Mouse (Mus musculus) forebrain, embryonic 12.5 days (tissue): Measurements from ENCODE around the gene Tcf7l2. TPM values are rescaled to one million over a fixed set of nuclear protein-coding genes. Genes with fewer than 3 reads are reported as not detected.

Experiments used
- ATAC-seq: fragments of 200-750 bp; cut with Nextera tagmentation; 2 replicates; pipeline ENCODE4 v1.8.0; 2017; ENCODE audit warnings: moderate TSS enrichment; ENCODE audit not compliant: low FRiP score
- H3K27ac ChIP-seq: fragments of 300-500 bp; sonication (generic); 2 replicates; pipeline ENCODE4 v1.5.1; 2016; ENCODE audit warnings: mild to moderate bottlenecking
- H3K27me3 ChIP-seq: fragments of 300-500 bp; sonication (generic); 2 replicates; pipeline ENCODE4 v1.6.1; 2016; ENCODE audit warnings: mild to moderate bottlenecking
- H3K36me3 ChIP-seq: fragments of 300-500 bp; sonication (generic); replicated peaks from 2 replicates; pipeline ENCODE4 v1.6.1; 2016; ENCODE audit warnings: mild to moderate bottlenecking
- H3K4me1 ChIP-seq: fragments of 300-500 bp; sonication (generic); 2 replicates; pipeline ENCODE4 v1.6.1; 2016
- H3K4me2 ChIP-seq: fragments of 300-500 bp; sonication (generic); 2 replicates; pipeline ENCODE4 v1.6.1; 2016; ENCODE audit warnings: mild to moderate bottlenecking, moderate library complexity
- H3K4me3 ChIP-seq: fragments of 300-500 bp; sonication (generic); replicated peaks from 2 replicates; pipeline ENCODE4 v1.5.1; 2016; ENCODE audit warnings: mild to moderate bottlenecking
- H3K9ac ChIP-seq: fragments of 300-500 bp; sonication (generic); 2 replicates; pipeline ENCODE4 v1.6.1; 2016; ENCODE audit warnings: mild to moderate bottlenecking
- H3K9me3 ChIP-seq: fragments of 300-500 bp; sonication (generic); 2 replicates; pipeline ENCODE4 v1.6.1; 2016
- WGBS: fragments of 180-500 bp; shearing (Covaris S2); methylation state at CpG from one replicate; pipeline ENCODE4 v1.1.7; 2016; 5-methylcytosine and 5-hydroxymethylcytosine counted together
- polyA plus RNA-seq: library from polyadenylated mRNA; unstranded; fragments of >200 nt; fragmentation: Nextera tagmentation; extraction: Ambion mirVana; gene quantifications from 2 replicates; pipeline ENCODE4 v1.2.1, GENCODE M21; 2016

Gene Tcf7l2
- polyA plus RNA-seq, 1 experiment from 2014 or later = 220 TPM

DNA sequence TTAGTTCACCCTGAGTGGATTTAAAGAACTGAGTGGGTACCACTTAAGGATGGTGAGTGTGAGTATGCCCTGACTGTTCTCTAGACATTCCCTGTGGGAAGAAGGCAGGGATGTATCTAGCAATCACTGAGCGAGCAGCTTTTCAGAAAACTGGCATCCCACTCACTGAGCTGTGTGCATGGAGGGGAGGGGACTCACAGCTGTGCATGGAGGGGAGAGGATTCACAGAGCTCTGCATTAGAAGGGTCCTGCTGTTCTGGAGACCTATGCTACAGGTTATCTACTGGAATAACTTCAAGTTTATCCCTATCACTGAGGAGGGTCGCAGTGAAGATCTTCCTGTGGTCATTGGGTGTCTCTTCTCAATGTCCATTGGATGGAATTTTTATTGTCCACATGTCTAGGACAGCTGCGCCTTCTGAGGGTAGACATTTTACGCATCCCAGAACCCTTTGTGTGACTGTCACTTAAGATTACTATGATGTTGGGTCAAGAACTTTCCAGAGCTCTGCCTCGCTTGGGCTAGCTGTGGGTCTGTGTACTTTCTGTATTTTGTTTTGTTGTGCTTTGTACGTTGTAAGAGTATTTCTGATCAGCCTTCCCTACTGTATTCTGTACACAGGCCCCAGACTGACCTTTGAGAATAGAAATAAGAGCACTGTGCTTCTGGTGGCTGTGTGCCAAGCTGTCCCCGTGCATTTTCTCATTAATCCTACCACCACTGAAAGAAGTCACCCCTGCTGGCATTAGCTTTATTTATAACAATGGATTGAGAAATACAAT lies 192.5 kb downstream of the Tcf7l2 start:
- no peak for ATAC-seq

DNA sequence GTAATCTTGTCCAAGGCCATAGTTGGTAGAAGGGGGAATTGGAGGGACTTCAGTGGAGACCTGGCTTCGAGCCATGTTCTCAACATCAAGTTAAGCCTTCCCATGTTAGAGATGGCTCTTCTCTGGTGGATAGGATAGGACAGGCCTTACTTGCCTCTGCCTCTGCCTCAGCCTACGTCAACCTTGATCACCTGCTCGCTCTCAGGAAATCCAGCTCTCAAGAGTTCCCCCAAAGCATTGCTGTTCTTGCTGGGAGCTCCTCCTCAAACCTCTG lies 193.0 kb downstream of the Tcf7l2 start:
- H3K4me2 ChIP-seq = no peak overlapping the region
- ATAC-seq = no peak
- H3K36me3 ChIP-seq = peaks cover 6% of the 10 kb centered on the region
- no peak overlapping the region for H3K4me3 ChIP-seq
- no peak overlapping the region for H3K9ac ChIP-seq
- peaks cover 42% of the 10 kb centered on the region for H3K27me3 ChIP-seq
- no peak overlapping the region for H3K27ac ChIP-seq
- H3K4me1 ChIP-seq = peaks cover 9% of the 10 kb centered on the region
- no peaks in the 10 kb centered on the region for H3K9me3 ChIP-seq
- WGBS = 86% methylated on average over 3 of the region's 3 CpGs

More for the DNA sequence above, 192.5 kb downstream of the Tcf7l2 start:
- no peaks in the 10 kb centered on the region for H3K9me3 ChIP-seq
- peaks cover 40% of the 10 kb centered on the region for H3K27me3 ChIP-seq
- H3K9ac ChIP-seq = no peak overlapping the region
- H3K4me2 ChIP-seq = no peak overlapping the region
- H3K4me1 ChIP-seq = peaks cover 9% of the 10 kb centered on the region
- no peak overlapping the region for H3K4me3 ChIP-seq
- H3K27ac ChIP-seq = no peak overlapping the region; the same call in 1 of the 2 replicates
- 61% methylated on average over 7 of the region's 7 CpGs for WGBS
- H3K36me3 ChIP-seq = peaks cover 6% of the 10 kb centered on the region

DNA sequence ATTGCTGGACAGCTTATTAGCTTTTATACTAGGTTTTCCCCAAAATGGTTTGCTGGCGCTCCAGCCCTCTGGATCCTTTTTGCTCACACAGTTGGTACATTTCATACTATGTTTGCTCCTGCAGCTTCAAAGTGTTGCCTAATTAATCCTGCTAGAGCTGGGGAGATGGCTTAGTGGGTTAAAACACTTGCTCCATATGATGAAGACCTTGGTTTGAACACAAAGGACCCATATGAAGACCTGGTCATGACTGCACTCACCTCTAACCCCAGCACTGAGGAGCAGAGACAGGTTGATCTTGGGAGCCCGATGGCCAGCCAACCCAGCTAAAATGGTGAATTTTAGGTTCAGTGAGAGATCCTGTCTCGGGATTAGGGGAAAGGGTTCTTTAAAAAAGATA lies 195.4 kb downstream of the Tcf7l2 start:
- Histone ChIP-seq H3K36me3 (no peaks in the 10 kb centered on the region), H3K4me2 (no peak overlapping the region), H3K4me3 (no peak overlapping the region), H3K4me1 (peaks cover 28% of the 10 kb centered on the region), H3K9me3 (no peaks in the 10 kb centered on the region), H3K9ac (no peak overlapping the region), H3K27me3 (peaks cover 50% of the 10 kb centered on the region), H3K27ac (no peak overlapping the region)
- WGBS = 96% methylated on average over 3 of the region's 3 CpGs
- ATAC-seq = no peak

DNA sequence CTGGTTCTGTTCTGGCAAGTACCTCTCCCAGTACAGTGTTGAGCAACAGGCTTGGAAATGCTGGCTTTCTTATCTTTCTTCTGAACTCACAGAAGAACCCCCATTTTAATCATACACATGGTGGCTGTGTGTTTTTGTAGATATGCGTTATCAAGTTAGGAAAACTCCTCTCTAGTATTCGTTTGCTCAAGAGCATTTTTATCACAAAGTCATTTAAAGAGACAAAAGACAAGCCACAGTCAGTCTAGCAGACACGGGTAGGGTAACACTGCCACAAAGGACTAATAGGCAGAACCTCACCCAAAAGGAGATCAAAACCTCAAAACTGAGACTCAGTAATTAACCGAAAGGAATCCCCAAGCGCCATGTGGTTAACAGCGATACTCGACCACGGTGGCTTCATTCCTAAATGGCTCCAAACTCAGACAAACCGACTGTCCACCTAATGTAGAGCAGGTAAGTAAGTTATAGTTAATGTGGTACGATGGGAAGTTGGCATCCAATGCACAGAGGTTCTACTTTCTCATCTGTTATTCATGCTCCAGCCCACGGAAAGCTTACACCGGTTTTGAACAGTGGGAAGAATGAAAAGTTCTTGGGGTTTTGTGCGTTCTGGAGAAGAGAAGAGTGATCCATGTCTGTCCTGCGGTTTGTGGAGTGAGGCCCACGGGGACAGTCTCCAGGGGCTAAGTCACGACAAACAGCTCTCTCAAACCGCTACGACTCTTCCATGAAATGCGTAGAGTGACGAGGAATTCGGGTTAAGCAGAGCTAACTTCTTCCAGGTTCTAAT lies 196.8 kb downstream of the Tcf7l2 start:
- no peak for ATAC-seq
- WGBS = 89% methylated on average over 21 of the region's 21 CpGs
- Histone ChIP-seq H3K4me2 (no peak overlapping the region), H3K27me3 (peaks cover 59% of the 10 kb centered on the region), H3K36me3 (no peaks in the 10 kb centered on the region), H3K27ac (no peak overlapping the region), H3K9ac (no peak overlapping the region), H3K4me1 (peaks cover 28% of the 10 kb centered on the region), H3K4me3 (no peak overlapping the region), H3K9me3 (no peaks in the 10 kb centered on the region)

DNA sequence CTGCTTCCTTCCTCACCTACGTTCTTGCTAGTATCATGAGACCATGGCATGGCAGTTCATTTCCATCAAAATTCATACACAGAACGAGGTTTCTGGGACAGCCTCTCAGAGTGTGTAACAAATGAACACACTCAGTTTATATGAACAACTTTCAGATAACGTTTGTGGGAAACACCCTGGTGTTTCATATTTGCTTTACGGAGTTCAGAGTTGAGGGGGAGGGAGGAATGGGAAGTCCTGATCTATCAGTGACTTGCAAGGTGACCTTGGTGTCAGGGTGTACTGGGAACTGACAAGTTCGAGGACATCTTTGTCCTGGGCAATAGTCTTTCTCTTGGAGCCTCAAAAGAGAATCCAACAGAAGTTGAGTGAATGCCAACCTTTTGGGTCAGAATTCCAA lies 197.5 kb downstream of the Tcf7l2 start:
- ATAC-seq = no peak
- no peak overlapping the region for H3K4me2 ChIP-seq
- no peak overlapping the region for H3K4me3 ChIP-seq
- H3K27me3 ChIP-seq = peaks cover 59% of the 10 kb centered on the region
- H3K27ac ChIP-seq = no peak overlapping the region
- no peaks in the 10 kb centered on the region for H3K9me3 ChIP-seq
- WGBS = 86% methylated on average over 5 of the region's 5 CpGs
- no peaks in the 10 kb centered on the region for H3K36me3 ChIP-seq
- H3K4me1 ChIP-seq = peaks cover 27% of the 10 kb centered on the region
- no peak overlapping the region for H3K9ac ChIP-seq

DNA sequence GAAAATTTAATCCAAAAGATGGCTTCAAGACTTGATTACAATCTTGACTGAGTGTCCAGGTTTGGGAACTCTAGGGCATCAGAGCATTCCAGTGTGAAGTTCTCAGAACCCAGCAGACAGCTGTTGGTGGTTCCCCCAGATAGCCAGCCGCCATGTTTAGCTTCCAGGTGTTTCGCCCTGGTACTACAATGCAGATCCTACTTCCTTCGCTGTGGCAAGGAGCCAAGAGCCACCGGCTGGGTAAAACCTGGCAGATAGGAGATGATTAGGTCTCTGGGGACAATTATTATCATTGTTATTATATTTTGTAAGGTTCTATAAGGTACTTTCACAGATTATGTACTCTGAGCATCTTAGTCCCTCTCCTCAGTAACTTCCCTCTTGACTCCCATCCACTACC lies 198.1 kb downstream of the Tcf7l2 start:
- WGBS = 96% methylated on average over 4 of the region's 4 CpGs
- H3K4me3 ChIP-seq = no peak overlapping the region

DNA sequence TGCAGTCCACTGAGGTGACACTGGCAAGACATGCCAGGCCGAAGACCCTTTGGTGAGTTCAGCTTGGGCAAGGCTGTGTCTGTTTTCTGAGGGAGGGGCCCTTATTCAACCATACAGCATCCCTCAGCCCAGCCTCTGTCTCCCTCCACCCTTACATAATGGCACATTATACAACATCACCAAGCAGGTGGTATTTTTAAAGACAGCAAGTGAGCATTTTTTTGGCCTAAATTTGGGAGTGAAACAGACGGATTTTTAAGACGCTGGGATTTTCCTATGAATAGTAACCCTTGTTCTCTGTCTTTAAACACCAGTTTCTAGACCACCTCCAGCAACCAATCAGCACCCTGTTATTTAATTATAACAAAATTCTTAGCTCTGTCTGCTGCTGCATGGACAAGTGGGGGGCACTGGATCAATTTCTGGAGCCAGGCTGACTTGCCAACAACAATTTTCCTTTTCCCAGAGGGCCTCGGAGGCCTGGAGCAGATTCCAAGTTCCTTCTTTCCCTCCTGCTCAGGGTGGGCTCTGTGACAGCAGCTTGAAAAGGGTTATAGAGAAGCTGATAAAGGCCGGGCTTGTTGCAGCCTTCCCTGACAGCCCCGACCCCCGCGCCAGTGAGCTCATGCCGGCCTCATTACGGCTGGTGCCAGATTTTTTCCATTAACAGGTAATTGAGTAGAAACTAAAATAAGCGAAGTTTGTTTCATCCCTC lies 199.1 kb downstream of the Tcf7l2 start:
- peak overlapping the region; percentile 54; the same call in 1 of the 2 replicates for H3K27ac ChIP-seq
- no peaks in the 10 kb centered on the region for H3K9me3 ChIP-seq
- H3K9ac ChIP-seq = no peak overlapping the region
- no peaks in the 10 kb centered on the region for H3K36me3 ChIP-seq
- WGBS = 20% methylated on average over 11 of the region's 11 CpGs
- peaks cover 49% of the 10 kb centered on the region for H3K27me3 ChIP-seq
- H3K4me3 ChIP-seq = no peak overlapping the region
- peak; percentile 90; the same call in 1 of the 2 replicates for ATAC-seq
- H3K4me1 ChIP-seq = peaks cover 19% of the 10 kb centered on the region
- peak overlapping the region; percentile 38 for H3K4me2 ChIP-seq

More for the DNA sequence above, 198.1 kb downstream of the Tcf7l2 start:
- no peak overlapping the region for H3K9ac ChIP-seq
- no peak overlapping the region for H3K4me2 ChIP-seq
- no peaks in the 10 kb centered on the region for H3K9me3 ChIP-seq
- H3K4me1 ChIP-seq = peaks cover 21% of the 10 kb centered on the region
- peaks cover 58% of the 10 kb centered on the region for H3K27me3 ChIP-seq
- H3K36me3 ChIP-seq = no peaks in the 10 kb centered on the region
- ATAC-seq = no peak
- H3K27ac ChIP-seq = no peak overlapping the region

DNA sequence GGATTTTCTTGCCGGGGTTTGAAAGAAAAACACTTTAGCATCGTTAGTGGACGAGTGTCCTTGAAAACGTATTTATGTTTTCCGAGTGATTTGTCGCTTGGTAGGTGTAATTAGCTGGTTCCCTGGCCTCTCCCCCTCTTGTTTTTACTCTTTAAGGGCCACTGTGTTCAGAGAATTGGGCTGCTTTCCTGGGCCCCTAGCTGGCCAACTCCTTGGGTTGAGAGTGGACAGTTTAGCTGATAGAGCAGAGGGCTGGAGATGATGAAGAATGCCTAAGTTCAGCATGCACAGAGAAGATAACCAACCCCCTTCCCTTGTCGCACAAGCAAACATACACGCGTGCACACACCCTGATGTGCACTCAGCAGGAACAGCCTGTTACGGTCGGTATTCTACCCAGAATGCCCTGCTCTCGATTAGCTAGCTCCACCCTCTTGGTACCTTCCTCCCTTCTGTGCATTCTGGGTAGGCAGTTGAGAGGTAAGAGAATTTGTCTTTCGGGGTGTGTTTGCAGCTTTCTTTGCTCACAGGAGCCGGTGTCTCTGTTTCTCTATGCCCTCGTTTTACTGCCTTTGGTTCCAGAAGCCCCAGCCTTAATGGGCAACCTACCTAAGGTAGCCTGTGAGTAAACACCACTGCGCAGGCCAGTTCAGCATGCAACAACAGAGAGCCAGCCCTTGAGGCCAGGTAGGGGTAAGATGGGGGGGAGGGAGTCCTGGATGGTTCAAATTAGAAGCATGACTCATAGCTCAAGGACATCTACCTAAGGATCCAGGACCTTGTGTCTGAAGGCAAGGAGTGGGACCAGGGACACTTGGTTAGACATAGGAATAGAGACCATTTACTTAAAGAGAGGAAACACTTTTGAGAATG lies 199.9 kb downstream of the Tcf7l2 start:
- ATAC-seq = peak; percentile 71; the same call in 1 of the 2 replicates
- Histone ChIP-seq H3K36me3 (no peaks in the 10 kb centered on the region), H3K4me3 (no peak overlapping the region), H3K27ac (peak overlapping the region; percentile 54), H3K9ac (0 out of 2 replicates have a peak overlapping the region, but pooled peaks have one; percentile 5), H3K4me1 (peaks cover 19% of the 10 kb centered on the region), H3K27me3 (peaks cover 48% of the 10 kb centered on the region), H3K4me2 (peak overlapping the region; percentile 38), H3K9me3 (no peaks in the 10 kb centered on the region)
- WGBS = 44% methylated on average over 16 of the region's 16 CpGs

DNA sequence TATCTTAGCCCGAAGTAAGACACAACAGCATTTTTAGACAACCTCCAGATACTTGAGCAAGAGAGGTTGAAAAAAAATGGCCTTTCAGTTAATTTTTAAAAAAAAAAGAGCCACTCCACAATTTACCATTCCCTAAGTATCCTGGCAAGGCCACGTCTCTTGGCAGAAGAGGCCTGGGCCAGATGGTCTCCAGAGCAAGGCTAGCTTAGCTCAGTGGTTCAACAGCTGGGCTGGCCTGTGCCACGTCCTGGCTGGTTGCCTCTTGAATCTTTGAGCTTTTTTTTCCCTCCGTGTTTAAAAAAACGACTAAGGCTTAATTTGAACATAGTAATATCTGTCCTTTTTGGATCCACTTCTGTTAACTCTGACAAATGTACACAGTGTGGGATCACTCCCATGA lies 209.8 kb downstream of the Tcf7l2 start:
- no peak for ATAC-seq
- WGBS = 89% methylated on average over 5 of the region's 5 CpGs

DNA sequence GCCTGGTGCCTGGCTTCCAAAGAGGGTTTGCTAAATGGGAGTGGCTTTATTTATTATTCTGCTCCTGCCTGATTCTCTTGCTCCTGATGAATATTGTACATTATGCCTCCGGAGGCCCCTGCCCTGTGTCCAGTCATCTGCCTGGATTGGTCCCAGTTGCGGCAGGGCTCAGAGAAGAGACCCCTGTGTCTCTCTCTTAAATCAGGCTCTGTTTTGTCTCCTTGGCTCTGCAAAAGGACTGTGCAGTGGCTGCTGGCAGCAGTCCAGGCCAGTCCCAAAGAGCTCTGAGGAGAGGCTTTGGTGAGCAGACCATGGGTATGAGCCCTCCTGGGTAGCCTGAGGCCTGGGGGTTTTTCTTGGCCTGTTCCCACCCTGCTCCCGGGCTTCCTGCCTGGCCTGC lies 211.6 kb downstream of the Tcf7l2 start:
- WGBS = 60% methylated on average over 3 of the region's 3 CpGs
- H3K4me1 ChIP-seq = peaks cover 22% of the 10 kb centered on the region
- H3K9me3 ChIP-seq = no peaks in the 10 kb centered on the region
- H3K9ac ChIP-seq = no peak overlapping the region
- peak; percentile 23; the same call in 1 of the 2 replicates for ATAC-seq
- peak overlapping the region; percentile 37; the same call in 1 of the 2 replicates for H3K27ac ChIP-seq
- no peak overlapping the region for H3K4me3 ChIP-seq
- H3K4me2 ChIP-seq = no peak overlapping the region
- H3K36me3 ChIP-seq = no peaks in the 10 kb centered on the region
- H3K27me3 ChIP-seq = peaks cover 8% of the 10 kb centered on the region; the same call in 1 of the 2 replicates

More for the DNA sequence above, 209.8 kb downstream of the Tcf7l2 start:
- H3K36me3 ChIP-seq = no peaks in the 10 kb centered on the region
- H3K4me3 ChIP-seq = no peak overlapping the region
- H3K9me3 ChIP-seq = no peaks in the 10 kb centered on the region
- H3K4me1 ChIP-seq = peaks cover 22% of the 10 kb centered on the region
- H3K27me3 ChIP-seq = peaks cover 9% of the 10 kb centered on the region
- H3K4me2 ChIP-seq = no peak overlapping the region
- H3K9ac ChIP-seq = no peak overlapping the region
- H3K27ac ChIP-seq = no peak overlapping the region

DNA sequence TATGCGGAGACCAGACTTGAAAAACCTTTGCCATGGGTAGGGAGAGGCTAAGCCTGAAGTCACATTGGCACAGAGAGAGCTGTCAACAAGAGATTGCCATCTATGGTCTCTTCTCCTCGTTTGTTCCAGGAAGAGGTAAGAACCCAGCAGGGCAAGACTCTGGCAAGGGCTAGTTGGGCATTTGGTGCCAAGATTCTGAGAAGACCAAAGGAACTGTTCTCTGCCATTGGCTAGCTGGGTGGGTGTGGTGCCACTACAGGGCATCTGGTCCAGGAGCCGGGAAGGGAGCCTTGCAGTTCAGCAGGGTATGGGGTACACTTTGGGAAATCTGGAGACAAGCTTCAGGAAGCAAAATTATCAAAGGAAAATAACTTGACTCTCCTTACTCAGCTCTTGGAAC lies 213.5 kb downstream of the Tcf7l2 start:
- WGBS = 92% methylated on average over 3 of the region's 3 CpGs
- H3K9me3 ChIP-seq = peaks cover 10% of the 10 kb centered on the region; the same call in 1 of the 2 replicates
- no peaks in the 10 kb centered on the region for H3K36me3 ChIP-seq
- H3K4me1 ChIP-seq = peaks cover 12% of the 10 kb centered on the region
- ATAC-seq = no peak
- H3K27ac ChIP-seq = no peak overlapping the region
- H3K4me2 ChIP-seq = no peak overlapping the region
- no peak overlapping the region for H3K9ac ChIP-seq
- H3K27me3 ChIP-seq = no peaks in the 10 kb centered on the region
- no peak overlapping the region for H3K4me3 ChIP-seq
